In the genomic region with DNA sequence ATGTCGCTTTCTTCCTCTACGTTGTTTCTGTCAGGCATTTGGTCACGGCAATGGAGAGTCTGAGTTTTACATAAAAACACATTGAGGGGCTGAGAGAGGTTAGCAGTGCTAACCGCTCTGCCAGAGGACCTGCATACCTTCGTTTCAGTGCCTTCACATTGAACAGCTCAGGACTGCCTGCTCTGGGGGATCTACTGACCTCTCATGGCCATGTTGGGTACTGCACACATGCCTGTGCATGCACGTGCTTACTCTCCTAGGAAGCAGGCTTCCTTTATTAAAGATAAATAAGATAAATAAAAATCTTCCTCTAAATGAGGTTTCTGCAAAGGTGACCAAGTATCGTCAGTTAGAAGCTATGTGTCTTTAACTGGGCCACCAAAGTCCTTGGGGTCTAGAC, we compare ENCODE assay signal across 9 mouse cellular contexts.
A peak's percentile ranks its signal among the peaks of the same experiment; 100 is the strongest.
DNase-seq lines count a peak whose midpoint lies in the region; ATAC-seq and TF ChIP-seq lines count a peak whose summit lies in the region.
"Had no signal": no experiment of that assay in that cellular context is flagged by ENCODE, and none has a peak within 500 bp of the region (broad histone marks: within the 10 kb centered on the region; RNA-seq: fewer than 3 reads in every experiment).

No protein-coding gene starts in this region.

- 87% methylated on average over 7 of the region's 7 CpGs for WGBS in kidney, embryonic 15.5 days
- 88% methylated on average over 7 of the region's 7 CpGs for WGBS in midbrain, embryonic 15.5 days

- H3K4me1 ChIP-seq in kidney, embryonic 15.5 days = no peaks in the 10 kb centered on the region
- H3K4me1 ChIP-seq in ES-E14 (ENCODE audit: control insufficient read depth in 2 of 2, insufficient read depth in 2 of 2, low read length in 2 of 2, poor library complexity in 1 of 2) = 0 out of 4 replicates have a peak, but pooled peaks cover 0 to 2% of the 10 kb centered on the region in 2 experiments
- H3K4me1 ChIP-seq in midbrain, embryonic 15.5 days = no peaks in the 10 kb centered on the region
- H3K4me1 ChIP-seq: stomach, embryonic 15.5 days had no signal

- peak; percentile 44 for DNase-seq in CD4-positive, CD25-positive, alpha-beta regulatory T cell, adult 2 months (ENCODE audit: low read depth, low spot score)
- DNase-seq in kidney, postnatal 10 days = peak; percentile 18
- DNase-seq in ES-E14 (ENCODE audit: low read depth, low spot score) = peak; percentile 78
- peak; percentile 30 for DNase-seq in forelimb bud, embryonic 11.5 days (ENCODE audit: low read depth, low spot score)
- DNase-seq in thymus, postnatal 36 days = peak; percentile 44 to 55

- ATAC-seq in CD4-positive, CD25-positive, alpha-beta regulatory T cell, adult 4 months = no peak
- no peak for ATAC-seq in kidney, embryonic 15.5 days (replicated peaks; ENCODE audit: low FRiP score)
- ATAC-seq in midbrain, embryonic 15.5 days (replicated peaks) = no peak

- no peak overlapping the region for H3K4me2 ChIP-seq in kidney, embryonic 15.5 days
- no peak overlapping the region for H3K4me2 ChIP-seq in midbrain, embryonic 15.5 days
- H3K4me2 ChIP-seq: stomach, embryonic 15.5 days had no signal

- no peak overlapping the region for H3K4me3 ChIP-seq in kidney, embryonic 15.5 days (replicated peaks)
- 0 out of 4 replicates have a peak overlapping the region, but pooled peaks of 1 of the 2 experiments have one; percentile 11 for H3K4me3 ChIP-seq in ES-E14 (ENCODE audit: insufficient read depth in 1 of 2, low read depth in 1 of 2, low read length in 2 of 2, poor library complexity in 1 of 2, severe bottlenecking in 1 of 2)
- H3K4me3 ChIP-seq in midbrain, embryonic 15.5 days = no peak overlapping the region
- H3K4me3 ChIP-seq: stomach, embryonic 15.5 days had no signal

- H3K27ac ChIP-seq in kidney, embryonic 15.5 days = no peak overlapping the region
- H3K27ac ChIP-seq in ES-E14 (ENCODE audit: insufficient read depth, low read depth, low read length, poor library complexity, severe bottlenecking) = no peak overlapping the region
- H3K27ac ChIP-seq in midbrain, embryonic 15.5 days = no peak overlapping the region
- H3K27ac ChIP-seq: stomach, embryonic 15.5 days had no signal

- no peak overlapping the region for H3K9ac ChIP-seq in kidney, embryonic 15.5 days
- no peak overlapping the region; the same call in 1 of the 2 replicates for H3K9ac ChIP-seq in ES-E14 (ENCODE audit: insufficient read depth, low read depth, low read length, poor library complexity, severe bottlenecking)
- no peak overlapping the region for H3K9ac ChIP-seq in midbrain, embryonic 15.5 days
- H3K9ac ChIP-seq: stomach, embryonic 15.5 days had no signal

- in situ Hi-C loops in ES-E14 (cut with MboI; ENCODE audit: low sequenced_read_pairs in 2 of 2, unreplicated experiment in 2 of 2) = no loop called here

- H3K36me3 ChIP-seq in kidney, embryonic 15.5 days = no peaks in the 10 kb centered on the region
- no peaks in the 10 kb centered on the region for H3K36me3 ChIP-seq in ES-E14 (ENCODE audit: control insufficient read depth, insufficient read depth, low read length, poor library complexity, severe bottlenecking)
- H3K36me3 ChIP-seq in midbrain, embryonic 15.5 days (replicated peaks) = peaks cover 18% of the 10 kb centered on the region
- H3K36me3 ChIP-seq: stomach, embryonic 15.5 days had no signal

- H3K9me3 ChIP-seq in kidney, embryonic 15.5 days (replicated peaks) = peaks cover 8% of the 10 kb centered on the region
- no peaks in the 10 kb centered on the region for H3K9me3 ChIP-seq in ES-E14 (ENCODE audit: control insufficient read depth, insufficient read depth, low read depth, low read length)
- no peaks in the 10 kb centered on the region for H3K9me3 ChIP-seq in midbrain, embryonic 15.5 days
- H3K9me3 ChIP-seq: stomach, embryonic 15.5 days had no signal

- H3K27me3 ChIP-seq in kidney, embryonic 15.5 days = no peaks in the 10 kb centered on the region
- no peaks in the 10 kb centered on the region for H3K27me3 ChIP-seq in midbrain, embryonic 15.5 days (replicated peaks)
- H3K27me3 ChIP-seq: stomach, embryonic 15.5 days had no signal

TF ChIP-seq in ES-E14, 5 proteins besides CTCF, POLR2A, EP300 and RAD21:
- no peak for TF ChIP-seq ZC3H11A (IDR thresholded peaks at IDR 0.05; ENCODE audit: borderline replicate concordance, low read depth, low read length)
- TF ChIP-seq HCFC1 (IDR thresholded peaks at IDR 0.05; ENCODE audit: borderline replicate concordance, insufficient read depth, low read length) = no peak
- no peak for TF ChIP-seq MAFK (IDR thresholded peaks at IDR 0.05; ENCODE audit: insufficient read depth, low read depth, low read length)

Comparison
In these comparisons a context has a peak if more than half of its experiments do, and no peak if none do; other contexts are left out.
1. DNase-seq: peak in every context shown above with its lines; median percentile 78 in ES-E14; 50 in thymus, postnatal 36 days; 44 in CD4-positive, CD25-positive, alpha-beta regulatory T cell, adult 2 months; 30 in forelimb bud, embryonic 11.5 days; 18 in kidney, postnatal 10 days.